Mouse (Mus musculus) stomach, postnatal 0 days (tissue): ENCODE data around the gene Tprn.

Experiments
- CTCF ChIP-seq: IDR thresholded peaks from 2 replicates; pipeline ENCODE4 v1.5.1; 2016; ENCODE audit warnings: antibody characterized with exemption, low read depth, mild to moderate bottlenecking, moderate library complexity
- EP300 ChIP-seq: optimal IDR thresholded peaks from 2 replicates; pipeline ENCODE3; 2016; ENCODE audit warnings: antibody characterized with exemption

DNA sequence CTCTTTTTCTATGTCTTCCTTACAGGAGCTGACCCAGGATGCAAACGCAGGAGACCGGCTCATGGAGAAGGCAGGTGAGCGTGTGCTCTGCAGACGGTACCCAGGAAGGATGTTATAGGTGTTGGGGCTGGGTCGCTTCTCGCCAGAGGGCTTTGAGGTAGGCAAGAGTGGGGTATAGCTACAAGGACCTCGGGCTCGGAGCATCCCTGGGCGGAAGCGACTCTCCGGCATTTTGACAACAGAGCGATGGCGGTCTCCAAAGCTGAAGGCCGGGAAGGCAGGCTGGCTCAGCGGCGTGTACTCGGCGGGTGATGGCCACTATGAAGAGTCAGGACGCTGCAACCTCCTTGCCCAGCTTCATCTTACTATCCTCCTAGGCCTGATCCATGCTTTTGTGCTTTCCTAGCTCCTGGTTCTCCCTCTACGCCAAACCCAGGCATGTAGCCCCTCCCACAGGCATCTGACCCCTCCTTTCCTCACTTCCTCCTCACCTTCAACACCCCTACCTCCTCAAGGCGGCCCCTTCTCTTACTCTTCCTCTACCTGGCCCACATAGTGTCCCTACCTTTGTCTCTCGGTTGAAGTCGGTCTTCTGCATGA lies 49.1 kb upstream of the Tprn start:
- TF ChIP-seq CTCF (no peak), EP300 (no peak)
